Mouse (Mus musculus) embryonic fibroblast, embryonic 13.5 days (primary cell): ENCODE data around the gene Nxph2. TPM values are rescaled to one million over a fixed set of nuclear protein-coding genes. Genes with fewer than 3 reads are reported as not detected.
"Not testable (repeated sequence)": the region's sequence is repeated elsewhere in the genome, so short reads cannot be mapped to it uniquely, and the experiment has no call there.

Experiments used
- H3K27ac ChIP-seq: 2 replicates; pipeline ENCODE4 v1.5.1; 2012; ENCODE audit warnings: low read length, control low read depth, inconsistent platforms; ENCODE audit not compliant: insufficient read depth
- H3K4me1 ChIP-seq: 2 replicates; pipeline ENCODE4 v1.6.1; 2011; ENCODE audit warnings: low read length; ENCODE audit not compliant: control insufficient read depth, insufficient read depth
- H3K4me3 ChIP-seq: 2 replicates; pipeline ENCODE4 v1.5.1; 2011; ENCODE audit warnings: mild to moderate bottlenecking, control low read depth, low read length; ENCODE audit not compliant: insufficient read depth
- CTCF ChIP-seq: IDR thresholded peaks from 2 replicates; pipeline ENCODE4 v1.5.1; 2011; ENCODE audit warnings: mild to moderate bottlenecking, control low read depth, low read length, moderate library complexity, borderline replicate concordance; ENCODE audit not compliant: insufficient read depth
- POLR2A ChIP-seq: IDR thresholded peaks from 2 replicates; pipeline ENCODE4 v1.6.1; 2011; ENCODE audit warnings: low read depth, mild to moderate bottlenecking, control low read depth, low read length, moderate library complexity
- polyA plus RNA-seq: library from polyadenylated mRNA; stranded (reverse); fragments of >200 nt; gene quantifications from 2 replicates; pipeline ENCODE4 v1.2.4, GENCODE M21; 2011; ENCODE audit warnings: low read depth; ENCODE audit not compliant: missing spikeins, insufficient read length

The Nxph2 gene
- not detected in 2 replicates for polyA plus RNA-seq

DNA sequence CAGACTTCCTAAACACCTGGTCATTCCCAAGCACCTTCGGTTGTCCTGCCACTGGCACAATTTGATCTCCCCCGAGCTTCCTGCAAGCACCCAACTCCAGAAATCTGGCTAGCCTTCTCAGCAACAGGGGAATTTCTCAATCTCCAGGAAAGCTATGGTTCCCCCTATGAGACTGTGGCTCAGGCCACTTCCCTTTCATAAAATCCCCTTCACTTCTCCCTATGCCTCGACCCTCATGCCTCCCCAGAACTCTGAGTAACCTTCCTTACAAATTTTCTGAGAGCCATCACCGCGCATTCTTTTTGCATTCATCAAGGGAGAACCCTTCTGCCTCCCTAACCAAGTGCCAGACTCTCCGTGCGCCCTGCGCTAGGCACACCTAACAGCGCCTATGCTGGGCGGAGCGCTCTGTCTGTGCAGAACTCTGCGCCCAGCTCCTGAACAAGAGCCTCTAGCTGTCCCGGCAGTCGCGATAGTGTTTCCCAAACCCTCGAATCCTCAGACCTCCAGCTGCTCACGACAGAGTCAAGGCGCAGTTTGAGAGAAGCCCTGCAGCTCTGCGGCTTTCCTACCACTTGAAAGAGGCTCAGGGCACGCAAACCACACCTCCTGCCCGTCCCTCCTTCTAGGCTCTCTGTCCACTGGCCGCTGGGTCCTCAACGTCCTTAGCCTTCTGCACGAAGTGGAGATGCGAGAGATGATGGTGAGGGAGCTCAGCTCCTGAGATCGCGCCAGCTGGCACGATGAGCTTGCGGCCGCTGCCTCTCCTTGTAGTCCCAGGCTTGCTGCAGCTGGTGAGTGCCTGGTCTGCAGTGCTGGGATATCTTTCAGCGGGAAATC lies at the start of gene Nxph2:
TSS of gene Nxph2 (plus strand) at position 501 of the 840 bp plus-strand sequence.
- Histone ChIP-seq H3K4me3 (no peak within 1 kb of the TSS), H3K4me1 (no peaks in the 10 kb centered on the region), H3K27ac (no peak within 1 kb of the TSS)
- TF ChIP-seq CTCF (no peak), POLR2A (no peak)

- H3K4me1 ChIP-seq, H3K4me3 ChIP-seq, H3K27ac ChIP-seq: not testable (repeated sequence)
Measured at GRCm38 (mm10) chr2:23290991-23291390, 30.1 kb upstream of the Nxph2 start.

GRCm38 (mm10) chr2:23314869-23315268 lies 6.2 kb upstream of the Nxph2 start:
- H3K27ac ChIP-seq, result no peak overlapping the region
- TF ChIP-seq CTCF, result no peak

More at GRCm38 (mm10) chr2:23314869-23315268, 6.2 kb upstream of the Nxph2 start:
- Histone ChIP-seq H3K4me3 (no peak overlapping the region), H3K4me1 (no peaks in the 10 kb centered on the region)

Other genes with a start within 250 kb of the Nxph2 start
- 17.4 and 20.5 TPM in 2 replicates for gene Mastl, start 165.2 kb upstream of the Nxph2 start, polyA plus RNA-seq
- gene Yme1l1, start 164.9 kb upstream of the Nxph2 start, polyA plus RNA-seq, result 94.2 and 102 TPM in 2 replicates
- not detected in 2 replicates for gene 4931423N10Rik, start 113.8 kb upstream of the Nxph2 start, polyA plus RNA-seq